Mouse (Mus musculus) cerebellum, adult 2 months (tissue): ENCODE data around the gene Cadm2.

Experiments used
- CTCF ChIP-seq: fragments of 200-500 bp; IDR thresholded peaks from 2 replicates; pipeline ENCODE4 v1.5.1; 2011; ENCODE audit warnings: low read depth, mild to moderate bottlenecking, control low read depth, low read length, moderate library complexity, borderline replicate concordance; ENCODE audit not compliant: insufficient read depth
- POLR2A ChIP-seq: fragments of 200-500 bp; IDR thresholded peaks from 2 replicates; pipeline ENCODE4 v1.6.1; 2011; ENCODE audit warnings: low read length, control low read depth, borderline replicate concordance; ENCODE audit not compliant: insufficient read depth

- no peak for TF ChIP-seq POLR2A
- no peak for TF ChIP-seq CTCF
Measured at GRCm38 (mm10) chr16:66811495-66811894, 809.2 kb downstream of the Cadm2 start.
